Mouse (Mus musculus) small intestine, adult 2 months (tissue): ENCODE results near the gene Ptprj.

Experiments used
- CTCF ChIP-seq: fragments of 200-500 bp; IDR thresholded peaks from 2 replicates; pipeline ENCODE4 v1.5.1; 2012; ENCODE audit warnings: low read depth, mild to moderate bottlenecking, control low read depth, inconsistent platforms, low read length, moderate library complexity, mixed read lengths; ENCODE audit not compliant: insufficient replicate concordance, insufficient read length; ENCODE audit errors: extremely low read depth
- POLR2A ChIP-seq: fragments of 200-500 bp; IDR thresholded peaks from 2 replicates; pipeline ENCODE4 v1.6.1; 2012; ENCODE audit warnings: low read depth, mild to moderate bottlenecking, control low read depth, inconsistent platforms, low read length, moderate library complexity

DNA sequence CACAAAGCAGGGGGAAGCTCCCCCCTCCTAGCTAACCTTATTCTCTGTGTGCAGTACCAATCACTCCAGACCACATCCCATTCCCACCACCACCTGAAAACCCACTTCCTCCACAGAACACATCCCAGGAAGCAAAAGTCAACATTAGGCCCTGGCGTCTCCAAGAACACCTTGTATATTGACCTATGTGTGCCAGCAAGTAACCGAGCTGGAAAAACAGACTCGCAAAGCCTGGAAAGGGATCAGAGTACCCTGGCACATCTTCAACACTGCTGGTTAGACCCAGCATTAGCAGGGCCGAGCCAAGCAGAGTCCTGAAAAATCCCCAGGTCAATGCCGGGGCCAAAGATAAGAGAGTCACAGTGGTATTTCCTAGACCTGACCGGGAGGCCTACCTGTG, 58.0 kb downstream of the Ptprj start:
- TF ChIP-seq POLR2A = no peak
- no peak for TF ChIP-seq CTCF
